Mouse (Mus musculus) heart, adult 8-10 months (tissue): ENCODE measurements at regions not wholly inside any gene's neighbourhood (a gene's known extent, or its start where the extent isn't known, plus 50 kb on each side); places are given as distances from the start of the nearest gene placed in this dataset.

Experiments
- DNase-seq: peaks from one replicate; pipeline ENCODE4 v3.0.0; 2022; ENCODE audit warnings: low spot score

DNA sequence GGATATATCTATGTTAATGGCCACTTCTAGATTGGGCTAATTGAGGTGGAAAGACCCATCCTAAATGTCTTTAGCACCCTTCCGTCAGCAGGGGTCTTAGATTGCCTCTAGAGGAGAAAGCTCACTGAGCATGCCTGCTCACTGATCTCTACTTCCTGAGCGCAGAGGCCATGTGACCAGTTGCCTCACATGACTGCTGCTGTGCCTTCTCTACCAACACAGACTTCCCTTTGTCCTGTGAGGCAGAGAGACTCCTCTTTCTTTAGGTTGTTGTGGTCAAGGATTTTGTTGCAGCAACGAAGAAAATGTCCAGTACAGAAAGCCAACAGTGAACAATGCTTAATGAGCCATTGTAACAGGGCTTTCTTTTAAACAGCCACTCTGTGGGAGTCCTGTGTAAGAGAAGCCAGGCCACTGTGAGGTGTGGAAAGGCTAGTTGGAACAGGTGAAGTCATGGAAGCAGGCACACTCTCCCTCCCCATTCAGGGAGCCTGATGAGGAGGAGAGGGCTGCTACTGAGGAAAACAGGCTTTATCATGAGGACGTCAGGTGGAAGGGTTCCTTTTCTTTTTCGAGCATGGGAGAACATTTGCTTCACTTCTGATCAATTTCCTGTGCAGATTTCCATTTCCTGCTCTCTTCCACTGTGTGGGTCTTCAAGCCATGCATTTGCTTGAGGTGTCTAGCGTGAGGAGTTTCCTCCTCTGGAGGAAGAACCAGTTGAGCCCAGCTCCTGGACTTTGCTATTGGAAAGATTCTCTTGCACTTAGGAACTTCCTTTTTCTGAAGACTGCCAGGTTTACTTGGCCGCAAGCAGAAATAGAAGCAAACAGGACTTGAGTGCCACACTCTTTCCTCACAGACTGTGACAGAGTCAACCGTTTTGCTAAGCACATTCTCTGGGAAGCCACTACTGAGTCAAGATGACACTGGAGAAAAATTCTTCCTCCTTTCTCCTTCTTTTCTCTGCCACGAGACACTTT is 290.7 kb upstream of the Adgrl2 start:
- no peak for DNase-seq

DNA sequence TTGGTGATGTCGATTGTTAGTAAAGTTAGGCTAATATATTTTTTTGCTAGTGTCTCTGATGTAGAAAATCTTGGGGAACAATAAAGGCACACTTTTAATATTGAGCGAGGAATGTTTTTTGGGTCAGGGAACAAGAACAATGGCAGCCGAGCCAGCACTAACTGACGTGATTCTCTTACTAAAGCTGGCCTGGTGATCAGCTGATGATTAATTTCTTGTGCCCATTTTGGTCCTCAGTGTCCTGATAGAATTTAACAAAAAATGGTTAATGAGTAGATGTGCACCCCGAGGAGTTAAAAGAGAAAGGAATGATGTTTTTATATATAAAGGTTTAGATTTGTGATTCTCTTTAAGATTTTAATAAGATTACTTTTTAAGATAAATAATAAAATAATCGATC is 289.0 kb upstream of the Adgrl2 start:
- no peak for DNase-seq

DNA sequence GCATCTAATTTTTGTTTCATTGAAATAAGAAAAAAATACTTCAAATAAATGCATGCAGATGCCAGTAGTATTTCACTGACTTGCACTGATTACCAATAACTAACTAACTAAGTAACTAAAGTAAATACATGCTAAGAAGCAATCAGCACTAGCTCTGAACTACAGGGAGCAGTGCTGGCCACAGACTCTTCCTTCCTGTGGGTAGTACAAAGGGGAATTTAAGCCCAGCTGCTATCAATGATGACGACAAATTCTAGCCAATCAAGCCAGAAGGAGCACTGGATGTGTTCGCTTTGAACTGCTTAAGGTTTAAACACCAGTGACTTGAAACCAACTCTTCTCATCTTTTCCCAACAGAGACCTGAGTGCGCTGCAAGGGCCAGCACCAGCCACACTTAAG is 287.5 kb upstream of the Adgrl2 start:
- DNase-seq: no peak

DNA sequence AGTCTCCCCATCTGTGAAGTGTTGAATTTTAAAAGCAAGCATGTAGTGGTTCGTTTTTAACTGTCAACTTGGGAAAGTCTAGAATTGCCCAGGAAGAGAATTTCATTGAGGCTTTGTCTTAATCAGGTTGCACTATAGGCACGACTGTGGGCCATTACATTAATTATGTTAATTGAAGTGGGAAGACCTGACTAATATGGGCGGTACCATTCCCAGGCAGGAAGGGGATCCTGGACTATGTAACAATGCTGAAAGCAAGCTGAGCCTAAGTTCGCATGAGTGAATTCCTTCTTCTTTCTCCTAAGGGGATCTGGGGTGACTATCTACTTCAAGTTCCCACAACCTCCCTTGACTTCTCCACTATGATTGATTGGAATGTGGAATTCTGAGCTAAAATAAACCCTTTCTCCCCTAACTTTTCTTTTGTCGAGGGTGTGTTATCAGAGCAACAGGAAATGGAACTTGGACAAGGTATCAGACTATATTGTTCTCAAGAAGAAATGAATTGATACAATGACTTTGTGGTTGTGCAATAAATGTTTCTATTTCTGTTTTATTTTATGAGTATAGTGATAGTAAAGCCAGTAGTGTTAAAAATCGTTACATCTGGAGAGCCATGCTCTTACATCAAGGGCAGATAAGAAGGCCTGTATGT is 285.2 kb upstream of the Adgrl2 start:
- DNase-seq: no peak

DNA sequence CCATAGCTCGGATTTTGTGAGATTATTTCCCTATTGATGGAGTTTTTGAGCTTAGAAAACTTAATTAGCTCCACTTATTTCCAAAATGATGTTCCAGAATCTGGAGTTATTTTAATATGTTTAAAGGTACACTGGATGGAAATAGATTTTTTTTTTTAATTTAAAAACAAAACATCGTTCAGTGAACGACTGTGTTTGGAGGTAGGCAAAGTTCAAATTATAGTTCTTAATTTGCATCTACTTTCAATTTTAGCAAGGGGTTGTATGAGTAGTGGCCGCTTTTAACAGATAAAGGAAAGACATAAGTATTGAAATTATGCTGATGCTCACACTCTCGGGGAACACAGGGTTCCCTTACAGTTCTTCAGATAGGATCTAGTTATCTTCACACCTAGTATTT is 284.6 kb upstream of the Adgrl2 start:
- DNase-seq: no peak

DNA sequence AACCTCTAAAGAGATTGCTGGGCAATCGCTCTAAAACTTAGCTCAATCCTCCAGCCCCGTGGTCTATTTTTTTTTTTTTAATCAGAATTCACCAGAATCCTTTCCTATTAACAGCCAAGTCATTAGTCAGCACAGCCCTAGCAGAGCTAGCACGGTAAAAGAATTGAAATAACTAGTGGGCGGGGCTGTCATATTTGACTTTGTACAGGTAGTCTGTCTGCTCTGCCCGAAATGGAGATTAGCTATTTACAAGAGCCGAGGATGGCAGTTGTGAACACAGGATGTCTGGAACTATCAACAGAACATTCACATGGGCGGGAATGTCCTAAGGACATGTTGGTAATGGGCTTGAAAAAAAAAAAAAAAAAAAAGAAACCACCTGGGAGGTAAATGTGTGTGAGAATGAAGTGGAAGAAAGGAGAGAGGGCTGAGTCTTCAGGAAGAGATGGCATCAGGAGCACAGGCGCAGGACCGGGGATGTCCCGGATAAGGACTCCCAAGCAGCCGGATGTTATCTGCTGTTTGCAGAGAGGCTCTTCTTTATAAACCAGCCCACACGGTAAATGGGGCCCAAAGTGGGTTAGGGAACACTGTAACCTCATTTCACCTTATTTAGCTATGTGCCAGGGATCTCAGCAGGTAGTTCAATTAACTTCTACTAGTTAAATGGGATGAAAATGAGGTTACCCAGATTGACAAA is 283.8 kb upstream of the Adgrl2 start:
- DNase-seq: no peak

DNA sequence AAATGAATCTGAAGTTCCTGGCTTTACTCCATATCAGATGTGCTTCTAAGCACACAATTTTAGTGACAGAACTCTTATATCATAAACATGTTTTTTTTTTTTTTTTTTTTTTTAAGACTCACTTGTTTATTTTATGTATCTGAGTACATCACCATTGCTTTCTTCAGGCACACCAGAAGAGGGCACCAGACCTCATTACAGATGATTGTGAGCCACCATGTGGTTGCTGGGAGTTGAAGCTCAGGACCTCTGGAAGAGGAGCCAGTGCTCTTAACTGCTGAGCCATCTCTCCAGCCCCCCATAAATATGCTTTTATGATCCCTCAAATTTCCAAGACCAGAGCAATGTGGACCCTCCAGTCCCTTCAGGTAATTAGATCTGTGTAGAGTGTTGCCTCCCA is 280.1 kb upstream of the Adgrl2 start:
- DNase-seq: no peak

DNA sequence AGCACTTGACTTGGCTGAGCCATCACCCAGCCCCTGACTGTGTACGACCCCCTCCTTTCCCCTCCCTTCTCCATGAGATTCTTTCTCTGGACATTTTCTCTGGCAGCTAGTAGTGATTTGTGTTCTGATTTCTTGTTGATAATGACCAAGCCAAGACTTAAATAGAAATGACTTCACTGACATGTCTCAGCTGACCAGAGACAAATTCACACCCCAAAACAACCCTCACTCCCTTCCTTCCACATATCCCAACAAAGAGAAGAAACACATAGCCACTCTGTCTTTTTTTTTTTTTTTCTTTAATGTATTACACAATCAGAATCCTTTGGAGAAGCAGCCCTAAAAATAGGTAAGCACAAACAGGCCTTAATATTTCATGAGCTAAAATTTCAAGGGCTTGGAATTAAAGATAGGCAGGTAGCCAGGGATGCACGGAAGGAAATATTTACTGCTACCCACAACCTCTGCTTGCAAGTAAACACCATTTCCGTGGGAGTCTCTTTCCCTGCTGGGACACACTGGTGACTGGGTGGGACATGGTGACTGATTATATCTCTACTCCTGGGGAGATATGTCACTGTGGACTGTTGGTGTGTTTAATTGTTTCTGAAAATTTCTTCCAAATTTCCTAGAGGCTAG is 272.1 kb upstream of the Adgrl2 start:
- DNase-seq: peak; percentile 37

DNA sequence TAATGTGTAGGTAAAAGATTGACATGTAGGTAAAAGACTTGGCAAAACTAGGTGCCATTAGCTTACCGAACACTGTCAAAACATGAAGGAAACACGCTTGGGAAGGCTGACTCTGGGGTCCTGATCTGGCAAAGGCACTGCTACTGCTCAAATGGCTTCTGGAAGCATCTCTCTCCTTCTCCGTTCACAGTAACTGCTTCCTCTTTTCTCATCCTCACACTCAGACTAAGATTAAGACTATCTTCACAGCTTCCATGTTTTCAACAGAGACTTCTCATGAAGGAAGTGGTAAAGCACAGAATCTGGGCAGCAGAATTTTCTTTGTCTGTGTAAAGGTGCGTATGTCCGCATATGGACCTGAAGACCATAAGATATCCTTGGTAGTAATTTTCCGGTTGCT is 271.4 kb upstream of the Adgrl2 start:
- no peak for DNase-seq

DNA sequence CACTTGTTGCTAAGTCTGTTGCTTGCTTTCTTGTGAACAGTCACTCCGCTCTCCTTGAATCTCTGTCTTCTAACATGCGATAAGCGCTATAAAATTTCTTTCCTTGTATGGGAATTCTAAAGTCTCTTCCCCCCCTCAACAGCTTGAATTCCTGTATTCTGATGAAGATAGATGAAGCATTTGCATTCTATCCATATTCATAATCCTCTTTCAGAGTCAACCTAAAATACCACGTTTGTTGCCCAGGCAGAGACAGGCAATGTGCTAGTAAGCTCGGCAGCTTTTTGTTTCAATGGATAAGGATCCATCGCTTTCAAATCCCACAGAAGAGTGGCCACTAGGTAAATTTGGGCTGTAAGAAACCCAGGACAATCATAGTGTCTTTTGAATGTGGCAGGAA is 268.5 kb upstream of the Adgrl2 start:
- DNase-seq: no peak

DNA sequence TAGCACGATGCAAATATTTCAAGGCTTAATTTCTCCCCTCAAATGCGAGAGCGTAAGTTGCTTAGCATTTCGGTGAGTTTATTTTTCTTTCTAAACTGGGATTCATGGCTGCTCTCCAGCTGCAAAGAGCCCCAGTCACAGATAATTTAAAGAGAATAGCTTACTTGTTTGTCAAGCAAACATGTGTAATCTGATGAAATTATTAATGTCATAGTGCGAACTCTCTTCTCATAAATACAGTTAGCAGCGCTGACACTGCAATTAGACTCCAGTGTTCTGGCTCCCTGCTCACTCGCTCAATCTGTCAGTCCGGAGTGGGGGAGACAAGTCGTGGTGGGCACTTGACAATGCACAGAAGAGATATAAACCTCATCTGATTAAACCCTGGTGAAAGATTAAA is 266.5 kb upstream of the Adgrl2 start:
- DNase-seq: no peak

DNA sequence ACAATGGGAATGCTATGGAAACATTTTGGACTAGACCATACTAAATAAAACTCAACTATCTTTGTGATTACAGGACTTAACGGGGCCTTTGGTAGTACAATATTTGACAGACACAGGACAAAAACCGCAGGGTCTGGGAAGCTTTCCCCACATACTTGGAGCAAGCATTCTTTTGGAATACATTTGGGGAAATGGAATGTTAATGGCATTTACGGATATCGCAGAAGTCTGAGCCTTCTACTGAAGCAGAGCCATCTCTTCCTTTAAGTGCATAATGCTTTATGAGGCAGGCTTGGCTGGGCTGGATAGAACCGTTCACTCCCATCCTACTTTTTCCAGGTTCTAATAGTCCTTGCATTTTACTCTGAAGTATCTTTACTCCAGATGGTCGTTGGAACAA is 262.7 kb upstream of the Adgrl2 start:
- DNase-seq: no peak

DNA sequence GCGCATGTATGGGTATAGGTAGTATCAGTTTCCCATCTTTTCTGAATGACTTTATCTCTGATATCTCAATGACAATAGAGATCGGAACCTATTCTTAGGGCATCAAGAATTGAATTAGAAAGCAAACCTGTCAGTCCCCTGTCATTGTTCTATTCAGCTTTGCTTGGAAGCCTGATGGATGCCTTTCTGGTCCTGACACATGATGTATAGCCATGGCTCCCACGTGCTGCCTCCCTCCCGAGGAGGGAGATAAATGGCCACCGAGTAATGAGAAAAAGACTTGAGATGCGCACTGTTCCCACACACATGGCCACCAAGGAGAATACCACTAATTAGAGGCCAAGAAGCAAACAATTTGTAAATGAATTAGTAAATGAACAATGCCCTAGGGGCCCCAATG is 261.8 kb upstream of the Adgrl2 start:
- no peak for DNase-seq

DNA sequence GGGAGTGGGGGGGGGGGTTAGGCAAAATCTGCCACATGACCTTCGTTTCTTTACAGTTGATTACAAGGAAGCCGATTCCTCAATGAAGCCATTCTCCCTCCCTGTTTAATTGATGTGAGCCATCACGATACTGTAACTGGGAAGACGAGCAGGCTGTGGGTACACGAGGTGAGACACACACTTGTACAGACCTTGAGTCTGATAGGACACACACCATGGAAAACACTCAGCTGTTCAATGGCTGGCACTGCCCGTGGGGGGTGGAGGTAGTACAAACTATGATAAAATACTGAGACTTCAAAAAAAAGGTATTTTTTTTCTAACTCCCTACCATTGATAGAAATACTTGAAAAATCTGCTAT is 257.3 kb upstream of the Adgrl2 start:
- no peak for DNase-seq

DNA sequence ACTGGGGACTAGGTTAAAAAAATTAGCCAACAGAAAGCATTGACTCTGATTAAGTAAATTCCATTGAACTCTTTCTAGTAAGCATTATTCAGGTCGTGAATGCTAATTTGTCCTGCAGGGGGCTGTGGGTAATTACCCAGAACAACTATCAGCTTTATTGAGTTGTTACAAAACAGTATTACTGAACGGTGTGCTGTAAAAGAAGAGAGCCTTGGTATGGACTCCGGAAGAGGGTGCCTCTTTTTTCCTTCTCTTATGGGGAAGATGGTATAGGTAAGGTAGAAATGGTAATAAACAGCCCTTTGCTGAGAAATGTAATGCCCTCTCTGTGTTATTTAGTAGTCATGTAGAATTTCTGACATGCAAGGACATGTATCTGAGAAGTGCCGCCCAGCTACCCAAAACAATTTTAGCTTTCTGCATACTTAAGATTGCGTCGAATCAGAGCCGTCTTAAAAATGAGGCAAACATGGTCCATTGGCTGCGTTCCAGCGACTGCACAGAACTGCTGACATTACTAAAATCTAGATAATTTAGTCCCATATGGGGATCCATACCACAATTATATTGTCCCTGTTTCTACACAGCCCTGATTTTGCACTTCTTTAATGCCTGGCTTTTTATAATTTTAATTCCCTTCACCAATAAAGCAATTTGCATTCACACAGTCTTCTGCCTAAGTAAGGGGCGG is 256.7 kb upstream of the Adgrl2 start:
- DNase-seq: no peak

DNA sequence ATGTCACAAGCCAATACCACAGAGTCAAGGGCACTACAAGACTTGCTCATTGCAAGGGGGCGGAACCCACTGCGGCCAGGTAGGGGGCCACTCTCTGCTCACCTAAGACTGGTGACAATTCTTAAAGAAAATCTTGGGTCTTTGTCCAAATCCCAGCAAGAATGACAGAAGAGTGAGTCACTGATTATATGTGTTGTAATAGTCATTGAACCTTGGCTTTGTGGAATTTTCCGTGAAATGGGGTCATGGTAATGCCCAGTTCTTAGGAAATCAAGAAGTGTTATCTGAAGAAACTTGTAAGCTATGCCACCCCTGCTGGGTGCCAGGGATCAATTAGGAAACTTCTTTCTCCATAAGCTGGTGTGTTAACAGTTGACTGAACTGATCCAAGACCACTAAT is 249.3 kb upstream of the Adgrl2 start:
- no peak for DNase-seq

DNA sequence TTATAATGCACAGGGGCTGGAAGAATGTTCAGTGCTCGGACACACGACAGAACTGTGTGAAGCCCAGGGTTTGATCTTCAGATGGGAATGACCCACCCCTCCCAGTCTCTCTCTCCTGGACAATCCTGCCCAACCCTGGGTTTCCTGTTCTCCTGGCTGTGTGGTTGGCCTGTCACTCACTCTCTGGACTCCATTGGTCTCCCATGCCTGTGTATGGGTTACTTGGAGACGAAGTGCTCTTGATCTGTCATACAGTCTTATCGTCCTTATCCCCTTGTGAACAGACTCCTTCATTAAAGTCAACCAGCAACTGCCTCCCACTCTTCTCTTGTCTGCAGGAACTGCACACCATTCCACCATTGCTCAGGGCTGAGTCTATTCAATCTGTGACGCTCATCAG is 247.7 kb upstream of the Adgrl2 start:
- DNase-seq: no peak

DNA sequence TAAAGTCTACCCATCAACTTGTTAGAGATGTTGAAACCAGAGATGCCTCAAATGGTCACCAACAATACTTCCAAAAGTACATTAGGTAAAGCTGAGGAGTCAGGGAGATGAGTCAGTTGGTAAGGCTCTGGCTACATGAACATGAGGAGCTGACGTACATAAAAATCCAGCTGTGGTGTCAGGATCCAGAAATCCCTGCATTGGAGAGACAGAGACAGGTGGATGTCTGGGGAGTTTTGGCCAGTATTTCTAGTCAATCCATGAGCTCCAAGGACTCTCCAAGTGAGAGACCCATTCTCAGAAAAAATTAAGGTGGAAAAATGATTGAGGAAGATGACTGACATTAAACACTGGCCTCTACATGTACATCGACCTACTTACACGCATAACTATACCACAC is 244.8 kb upstream of the Adgrl2 start:
- DNase-seq: no peak

DNA sequence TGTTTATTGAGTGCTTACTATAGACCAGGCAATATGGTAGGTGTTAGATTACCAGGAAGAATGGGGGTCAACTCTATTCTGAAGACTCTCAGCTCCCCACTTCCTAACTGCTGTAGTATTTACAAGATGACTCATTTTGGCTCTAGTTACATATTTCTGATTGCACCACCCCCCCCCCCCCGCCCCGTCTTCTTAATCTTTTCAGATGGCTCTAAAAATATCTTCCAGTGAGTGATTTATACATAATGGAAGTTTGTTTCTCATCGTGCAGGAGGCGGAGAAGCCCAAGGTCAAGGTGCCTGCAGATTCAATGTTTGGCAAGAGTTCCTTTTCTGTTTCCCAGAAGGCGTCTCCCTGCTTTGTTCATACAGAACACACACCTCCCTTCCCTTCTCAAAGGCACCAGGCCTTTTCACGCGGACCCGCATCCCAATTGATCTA is 243.4 kb upstream of the Adgrl2 start:
- DNase-seq: peak; percentile 28

DNA sequence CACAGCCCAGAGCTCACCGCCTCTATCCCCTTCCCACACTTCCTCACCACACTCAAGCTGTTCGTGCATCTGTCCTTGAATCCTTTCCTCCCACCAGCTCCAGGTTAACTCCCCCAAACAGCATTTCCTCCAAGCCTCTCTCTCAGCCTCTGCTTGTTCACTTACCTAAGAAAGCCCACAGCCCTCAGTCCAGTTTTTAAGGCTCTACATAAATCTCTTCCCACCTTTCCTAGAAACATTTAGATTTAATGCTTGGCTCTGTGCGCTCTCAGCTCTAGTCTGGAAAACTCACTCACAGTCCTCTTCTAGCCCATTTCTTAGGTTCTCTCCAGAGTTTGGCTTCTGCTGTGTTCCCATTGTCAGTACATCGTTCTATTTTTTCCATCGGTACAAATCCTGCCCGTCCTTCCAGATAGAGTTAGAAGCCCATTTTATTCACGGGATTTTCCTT is 242.9 kb upstream of the Adgrl2 start:
- no peak for DNase-seq

DNA sequence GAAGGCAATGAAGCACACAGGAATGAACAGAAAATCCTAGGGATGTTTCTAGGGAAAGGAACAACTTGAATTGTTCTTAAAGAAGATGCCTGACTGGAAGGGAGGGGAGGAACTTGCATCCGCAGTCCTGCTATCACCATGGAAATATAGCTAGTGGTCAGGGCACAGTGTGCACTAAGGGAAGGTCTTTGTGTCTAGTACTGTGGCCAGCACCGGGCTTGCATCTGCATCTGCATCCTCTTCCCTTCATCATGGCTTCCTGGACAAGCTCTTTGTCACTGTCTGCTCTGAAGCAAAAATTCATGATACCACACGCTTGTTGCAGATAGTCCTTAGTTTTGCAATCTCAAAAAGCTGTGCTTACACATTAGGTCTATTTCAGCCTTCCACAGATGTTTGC is 241.0 kb upstream of the Adgrl2 start:
- DNase-seq: no peak
